Mouse (Mus musculus) brain, embryonic 14.5 days (tissue): ENCODE data around the gene Nme7. TPM values are rescaled to one million over a fixed set of nuclear protein-coding genes. Genes with fewer than 3 reads are reported as not detected.
A peak's percentile ranks its signal among the peaks of the same experiment; 100 is the strongest.

ENCODE experiments used
- DNase-seq: peaks from one replicate; pipeline ENCODE4 v3.0.0-alpha.2; 2011; ENCODE audit warnings: low read depth
- CTCF ChIP-seq: fragments of 200-500 bp; IDR thresholded peaks from 2 replicates; pipeline ENCODE4 v1.5.1; 2012; ENCODE audit warnings: inconsistent platforms, mild to moderate bottlenecking, moderate library complexity, borderline replicate concordance; ENCODE audit not compliant: insufficient read depth, insufficient read length; ENCODE audit errors: extremely low read depth
- POLR2A ChIP-seq: fragments of 200-500 bp; IDR thresholded peaks from 2 replicates; pipeline ENCODE4 v1.6.1; 2012; ENCODE audit warnings: mild to moderate bottlenecking, inconsistent platforms, borderline replicate concordance; ENCODE audit not compliant: poor library complexity, insufficient read depth, insufficient read length, severe bottlenecking; ENCODE audit errors: extremely low read depth
- polyA plus RNA-seq: library from polyadenylated mRNA; depleted of rRNA; stranded (reverse); fragments of >200 nt; gene quantifications from 2 replicates; pipeline ENCODE4 v1.2.3, GENCODE M21; 2012

The Nme7 gene
- polyA plus RNA-seq, 1 experiment, result 19.2 TPM

- peak; percentile 62 for DNase-seq
- TF ChIP-seq CTCF, result no peak
- no peak for TF ChIP-seq POLR2A
Measured at GRCm38 (mm10) chr1:164361997-164362396, 58.1 kb downstream of the Nme7 start.

- DNase-seq, result peak; percentile 76
- TF ChIP-seq CTCF, result peak; percentile 72; the same call in 1 of the 2 replicates
- TF ChIP-seq POLR2A, result no peak
Measured at GRCm38 (mm10) chr1:164366156-164367128, 62.5 kb downstream of the Nme7 start.

- TF ChIP-seq CTCF (no peak), POLR2A (no peak)
- no peak for DNase-seq
Measured at GRCm38 (mm10) chr1:164368152-164368551, 64.2 kb downstream of the Nme7 start.

GRCm38 (mm10) chr1:164369781-164370180, 65.9 kb downstream of the Nme7 start:
- DNase-seq, result no peak

GRCm38 (mm10) chr1:164373029-164373428, 69.1 kb downstream of the Nme7 start:
- no peak for TF ChIP-seq POLR2A
- no peak for TF ChIP-seq CTCF
- no peak for DNase-seq

More at GRCm38 (mm10) chr1:164369781-164370180, 65.9 kb downstream of the Nme7 start:
- TF ChIP-seq POLR2A (no peak), CTCF (no peak)

- no peak for DNase-seq
- TF ChIP-seq CTCF (no peak), POLR2A (no peak)
Measured at GRCm38 (mm10) chr1:164374020-164374419, 70.1 kb downstream of the Nme7 start.

GRCm38 (mm10) chr1:164375626-164376025, 71.7 kb downstream of the Nme7 start:
- TF ChIP-seq CTCF (no peak), POLR2A (no peak)
- DNase-seq, result no peak

GRCm38 (mm10) chr1:164376761-164377487, 73.0 kb downstream of the Nme7 start:
- TF ChIP-seq POLR2A (no peak), CTCF (no peak)
- no peak for DNase-seq

- DNase-seq, result no peak
Measured at GRCm38 (mm10) chr1:164383621-164384020, 79.7 kb downstream of the Nme7 start.

GRCm38 (mm10) chr1:164384354-164384753, 80.4 kb downstream of the Nme7 start:
- TF ChIP-seq CTCF (no peak), POLR2A (no peak)
- no peak for DNase-seq

More at GRCm38 (mm10) chr1:164383621-164384020, 79.7 kb downstream of the Nme7 start:
- TF ChIP-seq POLR2A, result no peak

- DNase-seq, result no peak
- TF ChIP-seq CTCF (no peak), POLR2A (no peak)
Measured at GRCm38 (mm10) chr1:164384972-164385371, 81.1 kb downstream of the Nme7 start.
